Mouse (Mus musculus) brain, adult 2 months (tissue): ENCODE data around the gene Tac1.
"Not testable (repeated sequence)": the region's sequence is repeated elsewhere in the genome, so short reads cannot be mapped to it uniquely, and the experiment has no call there.

Experiments
- DNase-seq: peaks from one replicate; pipeline ENCODE4 v3.0.0; 2011; ENCODE audit warnings: low read depth, low spot score

The Tac1 gene

DNA sequence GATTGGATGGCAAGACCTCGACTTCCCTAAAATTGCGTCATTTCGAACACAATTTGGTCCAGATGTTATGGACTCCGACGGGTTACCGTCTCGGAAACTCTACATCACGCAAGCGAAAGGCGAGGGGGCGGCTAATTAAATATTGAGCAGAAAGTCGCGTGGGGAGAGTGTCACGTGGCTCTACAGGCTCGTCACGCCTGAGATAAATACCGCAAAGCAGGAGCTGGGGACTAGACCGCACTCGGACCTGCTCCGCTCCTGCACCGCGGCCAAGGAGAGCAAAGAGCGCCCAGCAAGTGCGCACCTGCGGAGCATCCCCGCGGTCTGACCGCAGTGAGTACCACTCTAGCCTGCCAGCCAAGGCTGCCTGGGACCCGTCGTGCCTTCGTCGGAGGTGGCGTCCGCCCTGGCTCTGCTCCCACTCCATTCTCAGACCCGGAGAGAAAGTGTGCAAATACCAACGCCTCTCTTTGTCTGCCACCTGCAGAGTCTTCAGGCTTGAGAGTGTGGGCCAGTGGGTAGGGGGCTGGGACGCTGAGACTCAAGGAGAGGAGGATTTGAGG is at the start of gene Tac1:
Gene Tac1, plus strand, starts transcription at position 51 of the 563 bp plus-strand sequence.
- no peak for DNase-seq

DNA sequence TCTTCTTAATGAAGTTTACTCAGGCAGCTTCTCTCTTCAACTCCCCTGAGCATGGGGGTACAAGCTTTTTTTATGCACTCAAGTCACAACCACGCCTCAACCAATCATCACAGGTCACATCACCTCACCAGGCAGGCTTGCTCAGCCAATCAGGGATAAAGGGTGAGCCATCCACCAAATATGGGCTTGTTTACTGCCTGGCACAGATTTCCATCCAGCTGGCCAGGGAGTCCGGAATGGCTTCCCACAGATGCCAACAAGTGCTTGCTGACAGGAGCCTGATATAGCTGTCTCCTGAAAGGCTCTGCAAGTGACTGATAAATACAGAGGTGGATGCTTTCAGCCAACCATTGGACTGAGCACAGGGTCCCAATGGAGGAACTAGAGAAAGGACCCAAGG is 11.2 kb upstream of the Tac1 start:
- DNase-seq: not testable (repeated sequence)

GRCm38 (mm10) chr6:7555688-7556476 is 1.2 kb downstream of the Tac1 start:
- DNase-seq: no peak

GRCm38 (mm10) chr6:7558164-7558563 is 3.5 kb downstream of the Tac1 start:
- DNase-seq: no peak

DNA sequence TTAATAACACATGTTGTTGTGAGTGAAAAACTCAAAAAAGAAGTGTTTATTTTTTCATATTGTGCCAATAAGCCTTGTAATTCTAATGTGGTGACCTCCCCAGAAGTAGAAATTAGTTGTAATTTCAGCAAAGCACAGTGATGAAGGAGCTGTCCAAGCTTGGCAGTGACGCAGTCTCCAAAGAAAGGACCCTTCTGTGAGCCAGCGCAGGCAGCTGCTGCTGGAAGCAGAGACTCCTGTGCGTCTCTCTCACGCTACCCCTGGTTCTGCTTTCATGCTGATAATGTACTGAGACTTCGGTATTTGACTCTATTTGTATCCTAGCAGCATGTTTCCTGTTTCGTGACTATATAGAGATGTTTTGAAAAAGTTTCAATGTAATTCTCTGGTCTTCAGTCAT is 7.8 kb downstream of the Tac1 start:
- no peak for DNase-seq

DNA sequence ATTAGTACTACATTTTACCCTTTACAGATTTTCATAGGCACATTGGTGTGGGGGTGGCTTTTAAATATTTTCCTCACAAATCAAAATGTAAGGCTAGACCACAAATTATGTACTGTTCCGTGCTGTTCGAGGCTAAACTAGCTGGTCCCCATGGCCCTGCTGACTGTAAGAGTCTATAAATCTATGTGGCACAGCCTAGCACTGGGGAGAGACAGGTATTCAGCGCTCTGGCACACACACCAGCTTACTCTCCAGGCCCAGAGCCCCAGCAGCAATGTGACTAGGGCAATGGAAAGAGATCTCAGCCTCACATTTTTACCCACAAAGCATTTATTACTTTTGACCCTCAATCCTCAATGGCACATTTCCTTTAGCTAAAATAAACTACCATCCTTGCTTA is 9.9 kb downstream of the Tac1 start:
- DNase-seq: no peak

DNA sequence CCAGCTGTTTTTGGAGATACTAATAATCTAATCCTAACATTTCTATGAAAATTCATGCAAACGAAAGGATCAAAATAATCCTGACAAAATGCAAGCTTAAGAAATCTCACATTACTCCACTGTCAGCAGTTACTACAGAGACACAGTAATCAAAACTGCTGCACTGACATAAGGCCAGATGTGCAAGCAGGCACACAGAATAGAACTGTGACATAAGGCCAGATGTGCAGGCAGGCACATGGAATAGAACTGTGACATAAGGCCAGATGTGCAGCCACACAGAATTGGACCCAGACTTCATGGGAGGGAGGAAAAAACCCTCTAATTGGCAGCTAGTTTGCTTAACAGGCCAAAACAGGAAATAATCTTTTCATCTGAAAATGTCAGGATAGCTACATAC is 16.5 kb downstream of the Tac1 start:
- DNase-seq: no peak

- DNase-seq: no peak
Measured at GRCm38 (mm10) chr6:7578031-7578430, 23.4 kb downstream of the Tac1 start.

- no peak for DNase-seq
Measured at GRCm38 (mm10) chr6:7594445-7594844, 39.8 kb downstream of the Tac1 start.

DNA sequence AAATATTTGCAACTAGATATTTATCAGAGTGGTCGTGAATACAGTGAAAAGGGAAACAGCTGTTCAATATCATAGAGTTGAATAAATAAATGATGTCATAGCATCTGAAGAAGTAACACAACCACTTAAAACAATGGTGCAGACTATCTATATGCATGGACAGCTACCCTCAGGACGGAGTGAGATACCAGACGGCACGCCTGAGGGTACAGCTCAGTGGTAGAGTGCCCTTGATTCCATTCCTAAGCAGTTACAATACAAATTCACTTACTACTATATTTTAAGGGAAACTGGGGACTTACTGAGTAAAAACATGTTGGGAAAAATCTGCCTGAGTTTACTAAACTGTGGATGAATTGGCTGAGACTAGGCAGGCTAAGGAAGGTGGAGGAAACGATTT is 43.7 kb downstream of the Tac1 start:
- DNase-seq: no peak

GRCm38 (mm10) chr6:7600228-7600627 is 45.5 kb downstream of the Tac1 start:
- DNase-seq: peak; percentile 51

DNA sequence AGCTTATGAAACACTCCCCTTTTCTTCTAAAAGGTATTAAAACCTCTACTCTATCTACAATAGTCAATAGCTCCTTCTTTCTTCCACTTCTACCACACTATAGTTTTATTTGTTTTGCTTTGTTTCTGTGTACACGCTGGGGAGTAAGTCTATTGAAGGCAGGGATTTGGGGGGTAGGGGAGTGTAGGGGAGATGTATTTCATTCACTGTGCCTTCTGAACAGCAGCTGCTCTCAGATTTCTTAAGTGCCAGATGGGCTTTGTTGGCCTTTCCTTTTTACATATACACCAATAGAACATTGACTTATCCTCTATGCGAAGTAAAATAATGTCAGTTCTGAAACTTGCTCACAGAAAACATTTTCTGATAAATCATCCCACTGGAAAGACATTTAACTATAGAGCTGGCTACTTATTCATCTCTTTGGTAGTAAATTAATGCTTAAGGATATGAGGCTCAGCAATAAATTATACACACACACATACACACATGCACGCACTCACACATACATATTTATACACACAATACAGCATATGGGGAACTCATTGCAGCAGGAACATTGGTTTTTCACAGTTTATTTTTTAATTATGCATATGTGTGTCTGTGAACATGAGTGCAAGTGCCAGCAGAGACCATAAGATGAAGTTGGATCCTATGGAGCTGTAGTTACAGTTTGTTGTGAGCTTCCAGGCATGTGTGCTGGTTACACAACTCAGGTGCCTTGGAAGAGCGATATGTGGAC is 46.8 kb downstream of the Tac1 start:
- no peak for DNase-seq

DNA sequence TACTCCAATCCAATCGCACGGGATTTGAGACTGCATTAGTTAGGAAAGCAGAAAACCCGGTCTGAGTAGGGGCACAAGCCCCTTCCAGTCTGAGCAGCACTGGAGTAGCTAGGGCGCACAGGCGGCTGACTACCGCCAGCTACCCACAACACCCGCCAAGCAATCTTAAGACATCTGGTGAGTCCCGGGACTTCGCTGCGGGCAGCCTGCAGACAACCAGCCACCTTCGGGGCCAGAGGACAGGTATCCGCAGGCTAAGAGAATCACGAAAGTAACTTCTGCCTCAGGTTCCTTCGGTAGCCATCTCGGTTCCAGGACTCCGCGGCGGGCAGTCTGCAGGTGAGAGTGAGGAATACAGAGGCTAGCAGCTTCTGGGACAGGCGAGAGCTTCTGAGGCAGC is 59.0 kb downstream of the Tac1 start:
- not testable (repeated sequence) for DNase-seq
